Mouse (Mus musculus) limb, embryonic 12.5 days (tissue): Measurements from ENCODE around the gene Ascc1. TPM values are rescaled to one million over a fixed set of nuclear protein-coding genes. Genes with fewer than 3 reads are reported as not detected.

ENCODE experiments used
- ATAC-seq: fragments of 200-750 bp; cut with Nextera tagmentation; 2 replicates; pipeline ENCODE4 v1.8.0; 2017; ENCODE audit warnings: low read depth, moderate TSS enrichment; ENCODE audit not compliant: insufficient number of reproducible peaks, insufficient read depth, low FRiP score, low TSS enrichment
- H3K27ac ChIP-seq: fragments of 300-500 bp; sonication (generic); 2 replicates; pipeline ENCODE4 v1.5.1; 2016; ENCODE audit warnings: mild to moderate bottlenecking, moderate library complexity
- H3K27me3 ChIP-seq: fragments of 300-500 bp; sonication (generic); 2 replicates; pipeline ENCODE4 v1.6.1; 2016; ENCODE audit warnings: mild to moderate bottlenecking, moderate library complexity
- H3K36me3 ChIP-seq: fragments of 300-500 bp; sonication (generic); 2 replicates; pipeline ENCODE4 v1.6.1; 2016; ENCODE audit warnings: mild to moderate bottlenecking, moderate library complexity
- H3K4me1 ChIP-seq: fragments of 300-500 bp; sonication (generic); replicated peaks from 2 replicates; pipeline ENCODE4 v1.6.1; 2016
- H3K4me2 ChIP-seq: fragments of 300-500 bp; sonication (generic); 2 replicates; pipeline ENCODE4 v1.6.1; 2016; ENCODE audit warnings: mild to moderate bottlenecking, moderate library complexity
- H3K4me3 ChIP-seq: fragments of 300-500 bp; sonication (generic); replicated peaks from 2 replicates; pipeline ENCODE4 v1.5.1; 2016; ENCODE audit warnings: mild to moderate bottlenecking
- H3K9ac ChIP-seq: fragments of 300-500 bp; sonication (generic); replicated peaks from 2 replicates; pipeline ENCODE4 v1.6.1; 2016; ENCODE audit warnings: mild to moderate bottlenecking, moderate library complexity
- H3K9me3 ChIP-seq: fragments of 300-500 bp; sonication (generic); 2 replicates; pipeline ENCODE4 v1.6.1; 2016; ENCODE audit warnings: mild to moderate bottlenecking, moderate library complexity
- WGBS: fragments of 180-500 bp; shearing (Covaris S2); methylation state at CpG from one replicate; pipeline ENCODE4 v1.1.7; 2016; 5-methylcytosine and 5-hydroxymethylcytosine counted together
- polyA plus RNA-seq: library from polyadenylated mRNA; unstranded; fragments of >200 nt; fragmentation: Nextera tagmentation; extraction: Ambion mirVana; gene quantifications from 2 replicates; pipeline ENCODE4 v1.2.1, GENCODE M21; 2016

The Ascc1 gene
- polyA plus RNA-seq, 1 experiment from 2014 or later = 46.7 TPM

DNA sequence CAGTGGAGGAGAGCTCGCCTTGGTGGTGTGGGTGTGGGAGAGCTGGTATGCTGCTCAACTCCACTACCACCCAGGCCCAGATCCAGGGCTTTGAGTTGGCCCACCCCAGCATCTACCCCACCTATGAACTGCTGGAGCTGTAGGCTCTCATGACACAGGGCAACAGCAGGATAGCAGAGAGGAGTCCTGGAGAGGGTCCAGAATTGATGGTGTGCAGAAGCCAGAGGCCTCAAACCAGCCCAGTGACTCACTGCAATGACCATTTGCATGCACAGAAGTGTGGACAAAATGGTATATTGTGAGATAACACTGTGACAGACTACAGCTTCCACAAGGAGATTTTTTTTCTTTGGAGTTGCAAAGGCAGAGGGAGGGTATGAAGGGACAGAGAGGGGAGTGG is 21.1 kb downstream of the Ascc1 start:
- Histone ChIP-seq H3K9me3 (no peaks in the 10 kb centered on the region), H3K4me1 (peaks cover 31% of the 10 kb centered on the region), H3K27ac (no peak overlapping the region), H3K27me3 (no peaks in the 10 kb centered on the region), H3K36me3 (peaks cover 25% of the 10 kb centered on the region), H3K4me3 (no peak overlapping the region), H3K4me2 (no peak overlapping the region), H3K9ac (no peak overlapping the region; the same call in 1 of the 2 replicates)
- ATAC-seq = no peak
- 74% methylated on average over 1 of the region's 1 CpGs for WGBS

DNA sequence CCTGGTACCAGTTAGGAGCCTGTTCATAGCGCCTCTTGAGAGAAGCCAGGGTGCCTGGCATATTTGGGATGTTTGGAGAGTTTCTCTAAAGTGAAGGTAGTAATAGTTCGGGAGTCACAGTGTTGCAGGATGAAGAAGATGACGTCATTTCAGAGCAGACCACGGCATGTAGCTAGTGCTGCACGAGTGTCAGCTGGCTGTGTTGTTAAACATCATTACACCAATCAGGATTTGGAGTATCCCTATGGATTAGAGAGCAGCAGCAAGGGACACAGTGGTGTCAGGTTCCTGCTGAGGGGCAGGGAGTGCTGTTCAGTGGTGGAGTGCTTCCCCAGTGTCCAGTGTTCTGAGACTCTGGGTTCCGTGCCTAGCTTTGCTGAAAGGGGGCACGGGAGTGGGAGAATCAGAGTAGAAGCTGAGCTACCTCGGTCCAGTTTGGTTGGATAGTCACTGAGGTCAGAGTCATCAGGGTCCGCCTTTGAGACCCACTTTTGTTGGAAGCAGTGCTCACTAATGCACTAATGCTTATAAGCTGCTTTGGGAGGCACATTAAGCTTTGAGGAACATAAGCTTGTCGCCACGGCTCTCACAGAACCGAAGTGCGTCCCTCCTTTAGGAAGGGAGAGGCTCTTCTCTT is 24.3 kb downstream of the Ascc1 start:
- H3K9ac ChIP-seq = 0 out of 2 replicates have a peak overlapping the region, but pooled peaks have one; percentile 13
- H3K36me3 ChIP-seq = peaks cover 8% of the 10 kb centered on the region
- no peak overlapping the region for H3K4me3 ChIP-seq
- H3K4me2 ChIP-seq = peak overlapping the region; percentile 40
- no peaks in the 10 kb centered on the region for H3K9me3 ChIP-seq
- no peaks in the 10 kb centered on the region for H3K27me3 ChIP-seq
- WGBS = 35% methylated on average over 13 of the region's 13 CpGs
- no peak for ATAC-seq
- peak overlapping the region; percentile 86 for H3K27ac ChIP-seq
- H3K4me1 ChIP-seq = peaks cover 40% of the 10 kb centered on the region

DNA sequence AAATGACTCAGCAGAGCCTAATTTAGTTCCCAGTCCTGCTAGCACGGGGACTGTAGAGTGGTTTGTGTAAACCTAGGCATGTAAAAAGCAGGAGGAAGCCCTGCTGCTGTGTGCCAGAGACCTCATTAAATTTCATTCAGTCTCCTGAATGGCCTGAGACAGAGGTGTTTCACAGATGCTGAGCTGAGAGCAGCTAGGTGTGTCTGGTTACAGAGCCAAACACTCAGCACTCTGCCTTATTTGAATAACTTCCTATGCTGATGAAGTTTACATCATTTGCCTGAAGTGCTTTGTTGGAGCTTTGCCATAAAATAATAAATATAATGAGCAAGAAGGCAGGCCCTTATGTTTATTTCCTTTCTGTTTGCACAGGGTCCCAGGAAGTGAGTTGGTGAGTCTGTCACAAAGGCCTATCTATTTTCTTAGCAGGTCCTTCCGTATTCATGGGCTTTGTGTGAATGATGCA is 25.0 kb downstream of the Ascc1 start:
- 35% methylated on average over 2 of the region's 2 CpGs for WGBS
- Histone ChIP-seq H3K4me2 (0 out of 2 replicates have a peak overlapping the region, but pooled peaks have one; percentile 40), H3K9ac (no peak overlapping the region), H3K27me3 (no peaks in the 10 kb centered on the region), H3K4me1 (peaks cover 47% of the 10 kb centered on the region), H3K27ac (peak overlapping the region; percentile 86), H3K4me3 (no peak overlapping the region), H3K9me3 (no peaks in the 10 kb centered on the region), H3K36me3 (0 out of 2 replicates have a peak, but pooled peaks cover under 1% of the 10 kb centered on the region)
- ATAC-seq = 0 out of 2 replicates have a peak, but pooled peaks have one; percentile 57

DNA sequence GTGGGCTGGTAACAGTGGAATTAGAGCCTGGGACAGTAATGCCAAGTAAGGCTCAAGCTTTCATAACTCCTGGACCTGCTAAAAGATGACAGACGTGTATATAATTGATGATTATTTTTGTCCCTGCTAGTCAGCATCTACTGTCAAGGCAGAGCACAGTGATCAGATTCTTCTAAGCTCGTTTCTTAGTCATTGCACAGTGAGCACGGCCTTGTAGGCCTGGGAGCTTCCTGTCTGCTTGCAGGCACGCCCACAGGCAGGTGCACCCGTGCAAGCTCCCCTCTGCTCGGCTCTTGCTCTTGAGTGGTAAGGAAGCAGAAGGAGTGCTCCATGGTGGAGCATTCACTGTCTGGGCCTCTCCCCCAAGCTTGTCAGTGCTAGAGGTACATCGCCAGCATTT is 25.6 kb downstream of the Ascc1 start:
- no peak overlapping the region for H3K4me3 ChIP-seq
- H3K36me3 ChIP-seq = no peaks in the 10 kb centered on the region
- no peaks in the 10 kb centered on the region for H3K27me3 ChIP-seq
- H3K9me3 ChIP-seq = no peaks in the 10 kb centered on the region
- ATAC-seq = no peak
- H3K9ac ChIP-seq = no peak overlapping the region
- H3K4me2 ChIP-seq = no peak overlapping the region
- peak overlapping the region; percentile 86 for H3K27ac ChIP-seq
- 72% methylated on average over 7 of the region's 7 CpGs for WGBS
- H3K4me1 ChIP-seq = peaks cover 53% of the 10 kb centered on the region

DNA sequence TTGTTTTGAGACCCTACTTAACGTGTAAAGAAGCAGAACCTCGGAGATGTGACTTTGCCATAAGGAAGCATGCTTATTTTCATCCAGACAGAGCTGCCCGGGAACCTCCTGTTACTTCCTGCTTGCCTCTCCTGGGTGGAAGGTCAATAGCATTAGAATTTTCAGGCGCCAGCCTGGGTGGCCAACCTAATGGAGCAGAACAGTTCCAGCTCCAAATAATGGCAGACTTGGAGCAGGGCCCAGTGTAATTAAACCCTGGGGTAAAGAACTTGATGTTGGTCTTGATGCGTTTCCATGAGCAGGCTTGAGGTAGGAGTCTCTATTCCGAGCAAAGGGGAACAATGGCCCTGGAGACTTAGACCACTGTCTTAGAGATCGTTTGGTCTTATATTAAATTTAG is 26.4 kb downstream of the Ascc1 start:
- Histone ChIP-seq H3K4me2 (no peak overlapping the region), H3K4me1 (peaks cover 58% of the 10 kb centered on the region), H3K27me3 (no peaks in the 10 kb centered on the region), H3K4me3 (no peak overlapping the region), H3K9me3 (no peaks in the 10 kb centered on the region), H3K9ac (no peak overlapping the region), H3K27ac (peak overlapping the region; percentile 86), H3K36me3 (no peaks in the 10 kb centered on the region)
- WGBS = 57% methylated on average over 7 of the region's 7 CpGs
- ATAC-seq = peak; percentile 35; the same call in 1 of the 2 replicates

DNA sequence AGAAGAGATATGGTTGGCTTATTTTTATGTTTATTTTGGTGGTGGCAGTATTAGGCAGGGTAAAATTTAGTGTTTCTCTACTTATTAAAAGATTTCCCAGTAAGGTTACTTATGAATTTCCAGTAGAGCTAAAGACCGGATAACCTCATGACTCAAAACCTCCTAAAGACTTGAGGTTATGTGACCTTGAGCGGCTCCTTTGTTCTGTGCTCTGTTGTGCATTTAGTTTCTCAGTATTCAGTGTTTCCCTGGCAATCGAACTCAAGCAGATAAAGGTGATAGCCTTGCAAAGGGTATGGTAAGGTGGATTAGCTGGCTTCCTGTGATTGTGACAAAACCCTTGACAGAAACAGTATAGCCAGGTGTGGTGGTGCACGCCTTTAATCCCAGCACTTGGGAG is 26.8 kb downstream of the Ascc1 start:
- peaks cover 58% of the 10 kb centered on the region for H3K4me1 ChIP-seq
- no peaks in the 10 kb centered on the region for H3K9me3 ChIP-seq
- H3K4me3 ChIP-seq = no peak overlapping the region
- ATAC-seq = no peak
- no peaks in the 10 kb centered on the region for H3K36me3 ChIP-seq
- no peak overlapping the region for H3K9ac ChIP-seq
- 86% methylated on average over 4 of the region's 4 CpGs for WGBS
- no peak overlapping the region for H3K27ac ChIP-seq
- H3K27me3 ChIP-seq = no peaks in the 10 kb centered on the region
- H3K4me2 ChIP-seq = no peak overlapping the region

DNA sequence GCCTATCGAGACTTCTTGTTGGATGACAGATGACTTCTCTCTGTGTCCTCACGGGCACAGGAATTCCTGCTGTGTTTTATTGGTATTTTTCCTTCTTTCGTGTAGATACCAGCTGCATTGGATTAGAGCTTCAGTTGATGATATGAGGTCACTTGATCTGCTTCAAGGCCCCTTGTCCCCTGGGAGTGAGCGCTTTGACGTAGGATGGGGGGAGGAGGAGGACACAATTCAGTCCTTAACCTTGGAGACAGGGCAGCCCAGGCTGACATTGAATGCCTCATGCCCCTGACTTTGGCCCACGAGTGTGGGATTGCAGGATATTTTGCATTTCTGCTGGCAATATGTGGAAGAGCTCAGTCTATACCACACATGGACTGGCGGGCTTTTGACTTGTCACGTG is 29.0 kb downstream of the Ascc1 start:
- peaks cover 48% of the 10 kb centered on the region for H3K4me1 ChIP-seq
- H3K4me2 ChIP-seq = no peak overlapping the region
- H3K27me3 ChIP-seq = no peaks in the 10 kb centered on the region
- H3K36me3 ChIP-seq = no peaks in the 10 kb centered on the region
- no peak for ATAC-seq
- H3K4me3 ChIP-seq = no peak overlapping the region
- no peak overlapping the region for H3K9ac ChIP-seq
- no peak overlapping the region for H3K27ac ChIP-seq
- H3K9me3 ChIP-seq = no peaks in the 10 kb centered on the region
- WGBS = 67% methylated on average over 8 of the region's 8 CpGs

DNA sequence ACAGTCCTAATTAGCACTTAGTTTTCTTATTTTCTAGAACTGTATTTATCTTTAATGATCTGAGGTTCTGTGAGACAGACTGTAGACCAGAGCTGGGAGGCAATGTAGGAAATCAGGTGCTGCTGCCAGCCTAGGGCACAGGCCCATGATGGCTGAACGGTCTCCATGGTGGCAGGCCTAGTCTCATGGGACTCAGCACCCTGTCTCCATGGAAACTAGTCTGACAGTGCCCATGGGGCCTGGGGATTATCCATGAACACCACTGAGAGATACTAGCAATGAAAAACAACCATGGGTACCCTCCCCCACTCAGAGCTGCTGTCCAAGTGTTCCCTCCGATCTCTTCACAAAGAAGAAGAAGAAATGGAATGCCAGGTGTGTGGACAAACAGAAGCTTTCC is 29.4 kb downstream of the Ascc1 start:
- no peaks in the 10 kb centered on the region for H3K36me3 ChIP-seq
- H3K4me1 ChIP-seq = peaks cover 44% of the 10 kb centered on the region
- no peak overlapping the region for H3K27ac ChIP-seq
- H3K27me3 ChIP-seq = no peaks in the 10 kb centered on the region
- WGBS = 74% methylated on average over 2 of the region's 2 CpGs
- H3K9ac ChIP-seq = no peak overlapping the region
- no peak for ATAC-seq
- no peak overlapping the region for H3K4me3 ChIP-seq
- H3K4me2 ChIP-seq = no peak overlapping the region
- H3K9me3 ChIP-seq = no peaks in the 10 kb centered on the region

DNA sequence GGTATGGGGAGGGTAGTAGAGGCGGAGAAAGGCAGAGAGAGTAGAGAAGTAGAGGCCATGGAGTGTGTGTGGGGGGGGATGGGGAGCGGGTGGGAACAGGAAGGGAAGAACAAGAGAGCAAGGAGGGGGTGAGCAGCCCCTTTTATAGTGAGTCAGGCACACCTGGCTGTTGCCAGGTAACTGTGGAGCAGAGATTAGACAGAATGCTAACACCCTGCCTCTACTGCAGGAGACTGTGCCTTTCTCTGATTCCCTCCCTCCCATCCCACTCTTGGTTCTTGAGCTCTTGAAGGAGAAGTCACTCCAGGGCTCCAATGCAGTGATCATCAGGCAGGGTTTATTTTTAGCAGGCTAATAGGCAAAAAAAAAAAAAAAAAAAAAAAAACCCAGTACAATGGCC is 30.0 kb downstream of the Ascc1 start:
- H3K9ac ChIP-seq = no peak overlapping the region
- H3K27ac ChIP-seq = no peak overlapping the region
- ATAC-seq = no peak
- peaks cover 38% of the 10 kb centered on the region for H3K4me1 ChIP-seq
- no peaks in the 10 kb centered on the region for H3K9me3 ChIP-seq
- H3K27me3 ChIP-seq = no peaks in the 10 kb centered on the region
- WGBS = 36% methylated on average over 2 of the region's 2 CpGs
- no peaks in the 10 kb centered on the region for H3K36me3 ChIP-seq
- no peak overlapping the region for H3K4me3 ChIP-seq
- H3K4me2 ChIP-seq = no peak overlapping the region

DNA sequence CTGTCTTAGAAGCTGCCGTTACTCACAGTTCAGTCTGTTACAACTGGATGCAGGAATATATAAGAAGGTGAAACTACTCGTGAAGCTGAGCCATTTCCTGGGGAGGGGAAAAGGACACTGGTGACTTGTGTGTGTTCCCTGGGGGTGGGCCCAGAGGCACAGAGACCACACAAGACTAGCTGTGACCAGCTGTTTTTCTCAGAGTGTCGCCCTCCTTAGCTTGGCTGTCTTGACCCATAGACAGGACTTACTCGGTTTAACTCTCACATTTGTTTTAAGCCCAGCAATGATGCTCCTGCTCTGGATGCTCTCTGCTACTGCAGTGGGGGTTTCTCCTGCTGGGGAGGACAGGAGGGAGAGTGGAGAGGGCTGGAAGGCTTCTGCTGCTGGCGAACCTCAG is 30.5 kb downstream of the Ascc1 start:
- Histone ChIP-seq H3K9ac (no peak overlapping the region), H3K36me3 (no peaks in the 10 kb centered on the region), H3K4me1 (peaks cover 34% of the 10 kb centered on the region), H3K4me2 (no peak overlapping the region; the same call in 1 of the 2 replicates), H3K27ac (no peak overlapping the region), H3K4me3 (no peak overlapping the region), H3K27me3 (no peaks in the 10 kb centered on the region), H3K9me3 (no peaks in the 10 kb centered on the region)
- 29% methylated on average over 5 of the region's 5 CpGs for WGBS
- ATAC-seq = no peak

DNA sequence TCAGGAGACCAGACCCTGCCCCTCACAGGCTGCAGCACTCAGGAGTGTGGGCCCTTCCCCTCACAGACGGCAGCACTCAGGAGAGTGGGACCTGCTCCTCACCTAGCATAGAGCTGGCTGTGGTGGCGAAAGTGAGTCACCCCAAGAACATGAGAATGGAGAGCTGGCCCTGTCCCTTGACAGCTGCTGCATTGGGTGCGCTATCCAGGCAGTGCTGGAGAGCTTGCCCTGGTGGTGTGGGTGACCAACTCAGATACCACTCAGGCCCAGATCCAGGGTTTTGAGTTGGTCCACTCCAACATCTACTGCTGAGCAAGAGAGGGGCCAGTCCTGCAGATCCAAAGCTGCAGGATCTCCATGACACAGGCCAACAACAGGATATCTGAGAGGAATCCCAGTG is 32.0 kb downstream of the Ascc1 start:
- Histone ChIP-seq H3K27me3 (no peaks in the 10 kb centered on the region), H3K4me3 (no peak overlapping the region)
- ATAC-seq = no peak

DNA sequence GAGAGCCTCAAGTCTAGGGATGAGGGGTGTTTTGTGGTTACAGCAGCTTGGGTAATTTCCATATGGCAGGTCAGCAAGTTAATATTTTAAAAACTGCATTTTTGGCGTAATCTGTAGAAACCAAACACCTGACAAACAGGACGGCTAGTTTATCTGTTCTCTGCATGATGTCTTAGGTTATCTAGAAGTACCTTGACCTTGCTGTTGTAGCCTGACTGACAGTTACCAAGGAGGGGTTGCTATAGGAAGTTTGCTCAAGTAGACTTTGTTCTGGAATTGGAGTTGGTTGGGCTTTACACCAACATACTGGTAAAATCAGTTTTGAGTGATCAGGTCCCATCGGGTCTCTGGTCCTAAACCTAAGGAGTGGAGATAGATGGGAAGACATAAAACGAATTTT is 33.1 kb downstream of the Ascc1 start:
- 74% methylated on average over 4 of the region's 4 CpGs for WGBS
- Histone ChIP-seq H3K27ac (no peak overlapping the region), H3K9me3 (no peaks in the 10 kb centered on the region), H3K36me3 (no peaks in the 10 kb centered on the region), H3K4me3 (no peak overlapping the region), H3K27me3 (no peaks in the 10 kb centered on the region), H3K4me1 (peaks cover 23% of the 10 kb centered on the region), H3K9ac (no peak overlapping the region), H3K4me2 (no peak overlapping the region)
- ATAC-seq = no peak

More for the DNA sequence above, 32.0 kb downstream of the Ascc1 start:
- no peak overlapping the region for H3K9ac ChIP-seq
- H3K4me2 ChIP-seq = no peak overlapping the region
- H3K4me1 ChIP-seq = peaks cover 23% of the 10 kb centered on the region
- WGBS = 62% methylated on average over 3 of the region's 3 CpGs
- H3K36me3 ChIP-seq = no peaks in the 10 kb centered on the region
- no peak overlapping the region for H3K27ac ChIP-seq
- H3K9me3 ChIP-seq = no peaks in the 10 kb centered on the region
